Mouse (Mus musculus) heart, postnatal 0 days (tissue): Measurements from ENCODE around the gene Hist1h2bf. TPM values are rescaled to one million over a fixed set of nuclear protein-coding genes. Genes with fewer than 3 reads are reported as not detected.
A peak's percentile ranks its signal among the peaks of the same experiment; 100 is the strongest.

Experiments
- ATAC-seq: fragments of 200-750 bp; cut with Nextera tagmentation; 2 replicates; pipeline ENCODE4 v1.8.0; 2017; ENCODE audit warnings: low read depth, moderate number of reproducible peaks, moderate library complexity; ENCODE audit not compliant: insufficient read depth
- DNase-seq: peaks from one replicate; pipeline ENCODE4 v3.0.0-alpha.2; 2016; ENCODE audit warnings: low spot score
- H3K27ac ChIP-seq: fragments of 300-500 bp; sonication (generic); 2 replicates; pipeline ENCODE4 v1.5.1; 2014; ENCODE audit warnings: low read depth, mild to moderate bottlenecking
- H3K27me3 ChIP-seq: fragments of 300-500 bp; sonication (generic); 2 replicates; pipeline ENCODE4 v1.6.1; 2014; ENCODE audit warnings: low read length, mixed read lengths; ENCODE audit not compliant: control insufficient read depth, insufficient read depth
- H3K36me3 ChIP-seq: fragments of 300-500 bp; sonication (generic); replicated peaks from 2 replicates; pipeline ENCODE4 v1.6.1; 2014; ENCODE audit warnings: low read length, mixed read lengths; ENCODE audit not compliant: control insufficient read depth, insufficient read depth
- H3K4me1 ChIP-seq: fragments of 300-500 bp; sonication (generic); 2 replicates; pipeline ENCODE4 v1.6.1; 2014; ENCODE audit warnings: antibody characterized with exemption; ENCODE audit not compliant: control insufficient read depth, insufficient read depth
- H3K4me2 ChIP-seq: fragments of 300-500 bp; sonication (generic); 2 replicates; pipeline ENCODE4 v1.6.1; 2014; ENCODE audit warnings: low read depth, mild to moderate bottlenecking, low read length, moderate library complexity
- H3K4me3 ChIP-seq: fragments of 300-500 bp; sonication (generic); 2 replicates; pipeline ENCODE4 v1.5.1; 2014; ENCODE audit warnings: low read depth, low read length
- H3K9ac ChIP-seq: fragments of 300-500 bp; sonication (generic); replicated peaks from 2 replicates; pipeline ENCODE4 v1.6.1; 2014; ENCODE audit warnings: low read depth, low read length, mixed read lengths
- H3K9me3 ChIP-seq: fragments of 300-500 bp; sonication (generic); replicated peaks from 2 replicates; pipeline ENCODE4 v1.6.1; 2016; ENCODE audit warnings: low read length; ENCODE audit not compliant: control insufficient read depth
- CTCF ChIP-seq: IDR thresholded peaks from 2 replicates; pipeline ENCODE4 v1.5.1; 2016; ENCODE audit warnings: antibody characterized with exemption, control low read depth, low read depth
- EP300 ChIP-seq: IDR thresholded peaks from 2 replicates; pipeline ENCODE4 v1.6.1; 2016; ENCODE audit warnings: antibody characterized with exemption, low read depth
- WGBS: fragments of 180-500 bp; shearing (Covaris S2); extraction: QIAGEN DNeasy Blood & Tissue Kit; methylation state at CpG from one replicate; pipeline ENCODE4 v1.1.7; 2014; 5-methylcytosine and 5-hydroxymethylcytosine counted together
- polyA plus RNA-seq: library from polyadenylated mRNA; unstranded; fragments of >200 nt; fragmentation: Nextera tagmentation; extraction: Ambion mirVana; gene quantifications from 2 replicates; pipeline ENCODE4 v1.2.1, GENCODE M21; 2015
- total RNA-seq: library from RNA; depleted of rRNA; stranded (reverse); fragments of >200 nt; gene quantifications from 2 replicates; pipeline ENCODE4 v1.2.3, GENCODE M21; 2014; ENCODE audit warnings: low replicate concordance

Gene Hist1h2bf
- total and polyA plus RNA-seq, 2 experiments from 2014 or later = 1.3 to 603 TPM

DNA sequence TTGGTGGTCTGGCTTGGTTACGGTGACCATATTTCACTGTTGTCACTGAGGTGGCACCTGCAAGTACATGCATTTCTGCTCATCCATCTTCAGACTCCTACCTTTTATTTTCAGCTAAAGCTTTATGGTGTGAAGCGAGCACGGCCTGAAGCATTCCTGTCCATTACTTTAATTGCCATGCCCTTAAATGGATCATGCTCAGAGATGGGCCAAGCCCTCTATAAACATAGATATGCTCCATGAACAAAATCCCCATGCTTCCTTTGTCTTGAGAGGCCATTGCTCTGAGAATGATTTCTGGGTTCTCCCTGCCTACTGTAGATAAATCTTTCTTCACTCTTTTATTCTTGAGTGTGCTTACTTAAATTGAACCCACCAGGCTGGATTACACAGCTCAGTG is 30.5 kb upstream of the Hist1h2bf start:
- Histone ChIP-seq H3K36me3 (no peaks in the 10 kb centered on the region), H3K4me3 (no peak overlapping the region), H3K4me1 (no peaks in the 10 kb centered on the region), H3K27ac (no peak overlapping the region), H3K27me3 (no peaks in the 10 kb centered on the region), H3K9me3 (no peaks in the 10 kb centered on the region), H3K9ac (no peak overlapping the region), H3K4me2 (no peak overlapping the region)
- no peak for ATAC-seq
- TF ChIP-seq CTCF = no peak
- no peak for TF ChIP-seq EP300
- no peak for DNase-seq
- 83% methylated on average over 3 of the region's 3 CpGs for WGBS

DNA sequence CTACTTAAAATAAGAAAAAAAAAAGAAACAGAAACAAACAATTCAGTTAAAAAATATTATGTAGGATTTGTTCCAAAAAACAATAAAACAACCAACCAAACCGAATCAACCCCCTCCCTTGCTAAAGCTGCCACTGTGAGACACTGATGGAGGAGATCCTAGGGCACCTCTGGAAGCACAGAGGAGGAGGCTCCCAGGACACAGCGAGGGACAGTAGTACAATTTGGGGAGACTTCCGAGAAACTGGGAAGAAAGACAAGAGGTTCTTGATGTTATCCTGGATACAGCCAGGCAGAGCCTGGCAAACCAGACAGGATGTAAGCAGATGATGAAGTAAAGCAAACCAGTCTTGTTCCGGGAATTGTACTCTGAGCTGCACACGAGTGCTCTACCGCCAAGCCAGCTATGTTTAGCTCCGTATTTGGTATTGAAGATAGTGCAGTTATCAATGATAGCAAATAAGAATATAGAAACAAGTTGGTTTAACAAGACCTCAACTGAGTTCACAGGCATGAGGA is 29.2 kb upstream of the Hist1h2bf start:
- ATAC-seq (no peak), DNase-seq (no peak)
- Histone ChIP-seq H3K9me3 (no peaks in the 10 kb centered on the region), H3K4me3 (no peak overlapping the region), H3K27ac (no peak overlapping the region), H3K9ac (no peak overlapping the region), H3K4me2 (no peak overlapping the region), H3K27me3 (no peaks in the 10 kb centered on the region), H3K36me3 (no peaks in the 10 kb centered on the region), H3K4me1 (no peaks in the 10 kb centered on the region)
- TF ChIP-seq EP300 (no peak), CTCF (no peak)
- 38% methylated on average over 7 of the region's 7 CpGs for WGBS

DNA sequence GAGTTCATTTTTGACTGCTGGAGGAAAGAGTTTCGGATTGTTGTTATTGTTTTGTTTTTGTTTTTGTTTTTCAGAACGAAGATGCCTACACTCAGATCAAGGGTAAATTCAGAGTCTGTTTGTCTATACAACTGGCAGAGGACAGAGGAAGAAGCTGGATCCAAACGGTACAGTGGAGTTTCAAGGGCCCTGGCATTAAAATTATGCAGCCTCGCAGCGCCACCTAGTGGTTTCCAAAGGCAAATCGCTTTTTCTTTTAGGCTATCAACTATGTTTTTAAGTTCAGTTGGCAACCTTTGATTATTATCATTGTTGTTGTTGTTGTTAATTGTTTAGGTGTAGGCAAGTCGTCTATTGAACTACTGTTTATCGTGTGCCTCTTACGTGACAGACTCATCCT is 24.0 kb upstream of the Hist1h2bf start:
- Histone ChIP-seq H3K4me2 (no peak overlapping the region), H3K27ac (no peak overlapping the region), H3K27me3 (no peaks in the 10 kb centered on the region), H3K36me3 (no peaks in the 10 kb centered on the region), H3K9me3 (no peaks in the 10 kb centered on the region), H3K9ac (no peak overlapping the region), H3K4me3 (no peak overlapping the region), H3K4me1 (no peaks in the 10 kb centered on the region)
- peak; percentile 76 for DNase-seq
- ATAC-seq = no peak
- peak; percentile 81 for TF ChIP-seq CTCF
- TF ChIP-seq EP300 = no peak
- WGBS = 6% methylated on average over 9 of the region's 9 CpGs

DNA sequence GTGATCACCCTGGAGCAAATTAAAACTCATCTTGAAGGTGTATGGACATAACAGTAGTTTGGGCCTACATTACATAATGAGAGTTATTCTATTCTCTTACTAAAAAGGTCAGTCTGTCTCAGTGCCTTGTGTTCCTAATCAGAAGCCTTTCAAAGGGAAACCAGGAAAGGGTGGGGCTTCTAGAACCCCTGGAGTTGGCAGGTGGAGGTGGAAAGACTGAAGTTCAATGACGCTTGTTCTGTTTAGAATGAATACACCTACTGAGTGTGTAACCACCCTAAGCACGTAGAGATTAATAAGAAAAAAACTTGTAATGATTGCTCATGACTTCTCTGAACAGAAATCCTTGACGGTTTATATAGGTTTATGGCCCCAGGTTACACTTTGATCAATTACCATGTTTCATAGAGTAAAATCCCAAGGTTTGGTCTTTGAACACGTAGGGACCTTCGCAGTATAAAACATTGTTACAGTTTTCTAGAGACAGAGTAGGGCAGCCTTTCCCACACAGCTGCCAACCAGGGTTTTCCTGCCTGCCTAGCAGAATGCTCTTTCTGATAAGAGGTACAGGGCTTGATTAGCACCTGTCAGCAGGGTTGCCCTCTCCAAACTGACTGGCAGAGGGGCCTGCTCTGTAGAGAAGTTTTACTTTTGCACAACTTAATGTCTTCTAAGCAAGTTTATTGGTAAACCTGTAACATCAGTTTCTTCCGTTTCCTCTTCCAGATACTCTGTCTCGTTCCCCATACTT is 21.8 kb upstream of the Hist1h2bf start:
- ATAC-seq (no peak), DNase-seq (no peak)
- no peak overlapping the region for H3K4me3 ChIP-seq
- no peak overlapping the region for H3K4me2 ChIP-seq
- no peaks in the 10 kb centered on the region for H3K36me3 ChIP-seq
- no peak overlapping the region for H3K27ac ChIP-seq
- H3K9ac ChIP-seq = no peak overlapping the region
- no peaks in the 10 kb centered on the region for H3K9me3 ChIP-seq
- no peaks in the 10 kb centered on the region for H3K4me1 ChIP-seq
- 66% methylated on average over 7 of the region's 7 CpGs for WGBS
- TF ChIP-seq EP300 = no peak
- no peak for TF ChIP-seq CTCF
- no peaks in the 10 kb centered on the region for H3K27me3 ChIP-seq

DNA sequence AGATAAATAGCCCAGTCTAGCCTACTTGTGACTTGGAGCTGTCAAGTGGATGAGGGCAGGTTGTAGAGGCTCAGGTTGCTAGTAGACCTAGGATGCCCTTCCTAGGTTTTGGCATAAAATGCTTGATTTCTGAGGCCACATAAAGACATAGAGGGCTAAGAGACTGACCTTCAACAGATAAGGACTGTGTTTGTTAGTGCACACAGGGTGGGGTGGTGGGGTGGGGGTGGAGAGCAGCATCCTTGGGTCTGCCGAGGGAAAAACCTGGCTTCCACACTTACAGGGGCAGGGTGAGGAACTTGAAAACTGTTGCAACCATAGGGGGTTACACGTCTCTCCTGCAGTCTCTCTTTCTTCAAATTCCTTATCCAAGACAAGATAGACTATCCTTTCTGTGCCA is 21.2 kb upstream of the Hist1h2bf start:
- no peak overlapping the region for H3K4me3 ChIP-seq
- no peak for DNase-seq
- H3K27me3 ChIP-seq = no peaks in the 10 kb centered on the region
- H3K36me3 ChIP-seq = no peaks in the 10 kb centered on the region
- no peak overlapping the region for H3K27ac ChIP-seq
- H3K9ac ChIP-seq = no peak overlapping the region
- 62% methylated on average over 2 of the region's 2 CpGs for WGBS
- no peaks in the 10 kb centered on the region for H3K9me3 ChIP-seq
- no peak for ATAC-seq
- H3K4me1 ChIP-seq = no peaks in the 10 kb centered on the region
- TF ChIP-seq EP300 (no peak), CTCF (no peak)
- H3K4me2 ChIP-seq = no peak overlapping the region

DNA sequence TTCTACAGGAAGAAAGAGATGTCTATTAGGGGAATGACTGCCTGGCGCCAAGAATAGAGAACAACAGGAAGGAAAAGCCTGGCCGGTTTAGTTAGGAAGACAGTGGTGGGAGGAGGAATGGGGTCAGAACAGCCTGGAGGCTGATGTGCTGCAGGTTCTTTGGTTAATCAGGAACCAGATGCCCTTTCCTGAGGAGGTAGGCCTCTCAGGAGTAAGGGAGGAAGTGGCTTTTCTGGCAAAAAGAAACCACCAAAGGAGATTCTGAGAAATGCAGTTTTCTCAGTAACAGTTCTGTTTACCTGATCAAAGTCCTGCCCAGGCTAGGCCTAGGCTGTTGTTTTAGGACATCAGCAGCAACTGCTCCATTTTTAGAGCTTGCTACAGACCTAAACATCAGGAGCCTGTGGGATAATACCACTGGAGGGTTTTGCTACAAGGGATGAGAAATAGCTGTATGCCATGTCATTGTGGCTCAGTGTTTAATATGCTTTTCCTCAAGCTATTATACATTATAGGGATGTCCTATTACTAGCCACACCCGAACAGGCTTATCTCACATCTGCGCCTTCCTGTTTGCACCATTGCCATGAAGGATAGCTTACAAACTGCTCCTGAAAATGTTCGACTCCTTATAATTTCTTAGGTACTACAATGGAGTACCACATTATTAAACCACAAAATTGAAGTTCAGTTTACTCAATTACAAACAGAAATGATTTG is 19.2 kb upstream of the Hist1h2bf start:
- Histone ChIP-seq H3K9me3 (no peaks in the 10 kb centered on the region), H3K27me3 (no peaks in the 10 kb centered on the region), H3K4me1 (no peaks in the 10 kb centered on the region), H3K4me2 (no peak overlapping the region), H3K9ac (no peak overlapping the region), H3K4me3 (no peak overlapping the region), H3K36me3 (no peaks in the 10 kb centered on the region), H3K27ac (peak overlapping the region; percentile 61; the same call in 1 of the 2 replicates)
- 55% methylated on average over 5 of the region's 5 CpGs for WGBS
- ATAC-seq (no peak; the same call in 1 of the 2 replicates), DNase-seq (no peak)
- TF ChIP-seq CTCF (no peak), EP300 (no peak)
